Mouse (Mus musculus) liver, postnatal 0 days (tissue): Measurements from ENCODE around the gene Med12. TPM values are rescaled to one million over a fixed set of nuclear protein-coding genes. Genes with fewer than 3 reads are reported as not detected.

Experiments
- ATAC-seq: fragments of 200-750 bp; cut with Nextera tagmentation; 2 replicates; pipeline ENCODE4 v1.8.0; 2017; ENCODE audit warnings: mild to moderate bottlenecking, moderate library complexity
- DNase-seq: peaks from one replicate; pipeline ENCODE4 v3.0.0-alpha.2; 2016
- H3K27ac ChIP-seq: fragments of 300-500 bp; sonication (generic); 2 replicates; pipeline ENCODE4 v1.5.1; 2014; ENCODE audit warnings: antibody characterized with exemption, moderate library complexity, mild to moderate bottlenecking, low read depth
- H3K27me3 ChIP-seq: fragments of 300-500 bp; sonication (generic); 2 replicates; pipeline ENCODE4 v1.6.1; 2014; ENCODE audit warnings: low read length, control low read depth, mixed read lengths; ENCODE audit not compliant: insufficient read depth
- H3K36me3 ChIP-seq: fragments of 300-500 bp; sonication (generic); replicated peaks from 2 replicates; pipeline ENCODE4 v1.6.1; 2014; ENCODE audit warnings: mild to moderate bottlenecking, control low read depth, low read length, moderate library complexity, mixed read lengths; ENCODE audit not compliant: insufficient read depth
- H3K4me1 ChIP-seq: fragments of 300-500 bp; sonication (generic); 2 replicates; pipeline ENCODE4 v1.6.1; 2014; ENCODE audit warnings: antibody characterized with exemption, mild to moderate bottlenecking, control low read depth; ENCODE audit not compliant: insufficient read depth
- H3K4me2 ChIP-seq: fragments of 300-500 bp; sonication (generic); 2 replicates; pipeline ENCODE4 v1.6.1; 2014; ENCODE audit warnings: low read depth, mild to moderate bottlenecking, low read length, moderate library complexity, mixed read lengths
- H3K4me3 ChIP-seq: fragments of 300-500 bp; sonication (generic); 2 replicates; pipeline ENCODE4 v1.5.1; 2014; ENCODE audit warnings: low read depth, low read length
- H3K9ac ChIP-seq: fragments of 300-500 bp; sonication (generic); replicated peaks from 2 replicates; pipeline ENCODE4 v1.6.1; 2014; ENCODE audit warnings: mild to moderate bottlenecking, moderate library complexity
- H3K9me3 ChIP-seq: fragments of 300-500 bp; sonication (generic); 2 replicates; pipeline ENCODE4 v1.6.1; 2016; ENCODE audit warnings: mild to moderate bottlenecking, control low read depth, low read length, mixed read lengths
- CTCF ChIP-seq: sonication (generic); IDR thresholded peaks from 2 replicates; pipeline ENCODE4 v1.5.1; 2016; ENCODE audit warnings: antibody characterized with exemption, low read depth
- EP300 ChIP-seq: IDR thresholded peaks from 2 replicates; pipeline ENCODE4 v1.6.1; 2016; ENCODE audit warnings: antibody characterized with exemption, low read depth, mild to moderate bottlenecking
- WGBS: fragments of 180-500 bp; shearing (Covaris S2); extraction: QIAGEN DNeasy Blood & Tissue Kit; methylation state at CpG from one replicate; pipeline ENCODE4 v1.1.7; 2014; ENCODE audit not compliant: insufficient replicate concordance; 5-methylcytosine and 5-hydroxymethylcytosine counted together
- polyA plus RNA-seq: library from polyadenylated mRNA; unstranded; fragments of >200 nt; fragmentation: Nextera tagmentation; extraction: Ambion mirVana; gene quantifications from 2 replicates; pipeline ENCODE4 v1.2.1, GENCODE M21; 2015

Med12 gene
- polyA plus RNA-seq, 1 experiment from 2014 or later = 14.3 TPM

DNA sequence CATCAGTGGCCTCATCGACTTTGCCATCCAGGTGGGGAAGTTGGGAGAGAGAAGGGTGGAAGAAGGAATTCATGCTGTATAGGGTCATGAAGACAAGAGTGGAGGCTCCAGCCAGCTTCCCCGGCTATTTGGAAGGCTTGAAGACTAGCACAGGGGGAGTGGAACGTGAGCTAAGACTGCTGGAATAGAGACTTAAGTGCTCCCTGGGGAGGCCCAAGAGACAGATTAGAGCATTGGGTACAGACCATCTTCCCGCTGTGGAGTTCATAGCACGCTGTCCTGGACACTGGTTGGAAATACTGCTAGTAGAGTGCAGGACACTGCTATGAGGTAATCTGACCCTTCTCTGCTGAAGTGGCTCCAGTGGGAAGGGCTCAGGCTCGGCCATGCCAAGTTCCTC lies 9.0 kb downstream of the Med12 start:
- H3K9me3 ChIP-seq = no peaks in the 10 kb centered on the region
- H3K4me1 ChIP-seq = peaks cover 3% of the 10 kb centered on the region; the same call in 1 of the 2 replicates
- DNase-seq = no peak
- no peak for ATAC-seq
- H3K4me3 ChIP-seq = no peak overlapping the region
- WGBS = 86% methylated on average over 6 of the region's 6 CpGs
- H3K27ac ChIP-seq = no peak overlapping the region
- TF ChIP-seq CTCF = no peak
- TF ChIP-seq EP300 = no peak
- H3K9ac ChIP-seq = no peak overlapping the region
- H3K36me3 ChIP-seq = peaks cover 47% of the 10 kb centered on the region
- no peaks in the 10 kb centered on the region for H3K27me3 ChIP-seq
- H3K4me2 ChIP-seq = no peak overlapping the region

DNA sequence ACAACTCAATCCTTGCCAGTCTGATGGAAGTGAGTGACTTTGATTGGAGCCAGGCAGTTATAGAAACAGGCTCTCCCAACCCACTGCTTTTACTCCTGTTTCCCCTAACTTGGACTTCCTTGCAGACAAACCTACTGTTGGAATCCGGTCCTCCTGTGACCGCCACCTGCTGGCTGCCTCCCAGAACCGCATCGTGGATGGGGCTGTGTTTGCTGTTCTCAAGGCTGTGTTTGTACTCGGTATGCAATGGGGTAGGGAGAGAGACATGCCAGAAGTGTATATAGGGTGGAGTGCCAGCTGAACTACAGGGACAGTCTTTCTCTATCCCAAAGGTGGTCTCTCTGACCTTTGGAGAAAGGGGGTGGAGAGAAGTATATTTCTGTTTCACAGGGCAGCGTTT lies 11.7 kb downstream of the Med12 start:
- WGBS = 29% methylated on average over 6 of the region's 6 CpGs
- H3K4me1 ChIP-seq = peaks cover 3% of the 10 kb centered on the region; the same call in 1 of the 2 replicates
- no peak overlapping the region for H3K4me3 ChIP-seq
- H3K27me3 ChIP-seq = no peaks in the 10 kb centered on the region
- DNase-seq = peak; percentile 78
- no peak overlapping the region for H3K9ac ChIP-seq
- peak; percentile 22; the same call in 1 of the 2 replicates for ATAC-seq
- TF ChIP-seq EP300 (no peak), CTCF (peak; percentile 88)
- no peak overlapping the region for H3K27ac ChIP-seq
- H3K4me2 ChIP-seq = no peak overlapping the region
- H3K36me3 ChIP-seq = peaks cover 38% of the 10 kb centered on the region
- no peaks in the 10 kb centered on the region for H3K9me3 ChIP-seq

DNA sequence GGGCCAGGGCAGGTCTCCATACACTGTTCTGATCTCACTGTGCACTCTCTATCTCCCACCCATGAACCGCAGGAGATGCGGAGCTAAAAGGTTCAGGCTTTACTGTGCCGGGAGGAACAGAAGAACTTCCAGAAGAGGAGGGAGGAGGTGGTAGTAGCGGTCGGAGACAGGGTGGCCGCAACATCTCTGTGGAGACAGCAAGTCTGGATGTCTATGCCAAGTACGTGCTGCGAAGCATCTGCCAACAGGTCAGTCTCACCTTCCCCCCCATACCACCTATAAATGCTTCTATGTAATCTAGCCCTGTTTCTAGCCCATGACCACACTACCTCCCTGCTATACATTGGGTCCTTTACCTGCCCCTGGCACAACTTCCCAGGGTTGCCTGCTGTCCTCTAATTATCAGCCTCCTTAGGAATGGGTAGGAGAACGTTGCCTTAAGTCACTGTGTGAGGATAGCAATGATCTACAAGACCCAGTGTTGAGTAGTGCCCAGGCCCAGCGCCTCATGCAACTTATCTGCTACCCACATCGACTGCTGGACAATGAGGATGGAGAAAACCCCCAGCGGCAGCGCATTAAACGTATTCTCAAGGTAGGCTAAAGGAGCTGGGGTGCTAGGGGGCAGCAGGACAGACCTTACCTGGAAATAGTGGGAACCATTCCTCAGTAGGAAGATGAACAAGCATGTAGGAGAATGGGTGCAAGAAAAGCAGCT lies 12.3 kb downstream of the Med12 start:
- no peak overlapping the region for H3K9ac ChIP-seq
- H3K27ac ChIP-seq = no peak overlapping the region
- H3K36me3 ChIP-seq = peaks cover 35% of the 10 kb centered on the region
- DNase-seq (no peak), ATAC-seq (no peak)
- H3K4me2 ChIP-seq = no peak overlapping the region
- no peak overlapping the region for H3K4me3 ChIP-seq
- TF ChIP-seq EP300 (no peak), CTCF (no peak)
- no peaks in the 10 kb centered on the region for H3K9me3 ChIP-seq
- 88% methylated on average over 14 of the region's 14 CpGs for WGBS
- H3K4me1 ChIP-seq = peaks cover 3% of the 10 kb centered on the region; the same call in 1 of the 2 replicates
- no peaks in the 10 kb centered on the region for H3K27me3 ChIP-seq

DNA sequence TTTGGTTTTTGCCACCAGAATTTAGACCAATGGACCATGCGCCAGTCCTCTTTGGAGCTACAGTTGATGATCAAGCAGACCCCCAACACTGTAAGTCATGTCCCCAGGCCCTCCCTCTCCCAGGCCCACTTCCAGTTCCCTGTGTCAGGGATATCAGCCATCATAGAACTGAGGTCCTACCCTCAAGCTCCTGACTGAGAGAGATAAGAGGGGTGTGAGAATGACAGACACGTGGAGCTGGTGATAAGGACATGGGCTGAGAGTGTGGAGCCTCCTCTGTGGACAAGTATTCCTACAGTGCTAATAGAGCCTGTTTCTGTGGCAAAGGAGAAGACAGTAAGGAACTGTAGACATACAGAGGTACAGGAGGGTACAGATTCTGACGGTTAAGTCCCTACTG lies 13.7 kb downstream of the Med12 start:
- no peak overlapping the region for H3K9ac ChIP-seq
- H3K36me3 ChIP-seq = peaks cover 40% of the 10 kb centered on the region
- no peaks in the 10 kb centered on the region for H3K9me3 ChIP-seq
- WGBS = 50% methylated on average over 3 of the region's 3 CpGs
- H3K4me2 ChIP-seq = peak overlapping the region; percentile 35; the same call in 1 of the 2 replicates
- peaks cover 3% of the 10 kb centered on the region; the same call in 1 of the 2 replicates for H3K4me1 ChIP-seq
- H3K4me3 ChIP-seq = no peak overlapping the region
- H3K27ac ChIP-seq = peak overlapping the region; percentile 90
- TF ChIP-seq EP300 = peak; percentile 97
- no peak for TF ChIP-seq CTCF
- DNase-seq (peak; percentile 24), ATAC-seq (peak; percentile 97)
- H3K27me3 ChIP-seq = no peaks in the 10 kb centered on the region

DNA sequence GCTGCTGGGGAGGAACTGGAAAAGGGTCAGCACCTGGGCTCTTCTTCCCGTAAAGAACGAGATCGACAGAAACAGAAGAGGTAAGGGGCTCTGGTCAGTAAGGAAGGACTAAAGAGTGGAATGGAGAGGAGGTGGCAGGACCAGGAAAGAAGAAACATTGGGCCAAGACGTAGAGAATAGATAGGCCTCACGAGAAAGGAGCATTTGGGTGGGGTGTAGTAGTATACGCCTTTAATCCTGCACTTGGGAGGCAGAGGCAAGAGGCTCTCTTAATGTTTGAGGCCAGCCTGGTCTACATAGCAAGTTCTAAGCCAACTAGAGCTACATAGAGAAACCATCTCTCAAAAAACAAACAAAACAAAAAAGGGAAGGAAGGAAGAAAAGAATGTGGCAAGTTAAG lies 14.6 kb downstream of the Med12 start:
- Histone ChIP-seq H3K27me3 (no peaks in the 10 kb centered on the region), H3K27ac (peak overlapping the region; percentile 90), H3K4me3 (no peak overlapping the region), H3K9ac (no peak overlapping the region), H3K36me3 (peaks cover 41% of the 10 kb centered on the region), H3K4me1 (peaks cover 3% of the 10 kb centered on the region; the same call in 1 of the 2 replicates), H3K4me2 (peak overlapping the region; percentile 35; the same call in 1 of the 2 replicates), H3K9me3 (no peaks in the 10 kb centered on the region)
- 67% methylated on average over 6 of the region's 6 CpGs for WGBS
- no peak for DNase-seq
- no peak for ATAC-seq
- no peak for TF ChIP-seq EP300
- TF ChIP-seq CTCF = no peak

DNA sequence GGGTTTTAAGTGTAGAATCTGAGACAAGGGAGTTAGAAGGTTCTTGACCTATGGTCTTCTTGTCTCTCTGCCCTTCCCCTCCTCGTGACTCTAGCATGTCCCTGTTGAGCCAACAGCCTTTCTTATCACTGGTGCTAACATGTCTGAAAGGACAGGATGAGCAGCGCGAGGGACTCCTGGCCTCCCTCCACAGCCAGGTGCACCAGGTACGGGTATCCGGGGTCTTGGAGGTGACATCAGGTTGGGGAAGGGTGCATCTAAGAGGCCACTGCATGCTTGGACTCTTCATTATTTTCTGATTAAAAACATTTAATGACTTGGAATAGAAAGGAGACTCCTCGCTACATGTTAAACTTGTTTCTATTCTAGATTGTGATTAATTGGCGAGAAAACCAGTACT lies 15.2 kb downstream of the Med12 start:
- H3K27ac ChIP-seq = no peak overlapping the region

More for the DNA sequence above, 15.2 kb downstream of the Med12 start:
- H3K9me3 ChIP-seq = no peaks in the 10 kb centered on the region
- ATAC-seq (no peak), DNase-seq (no peak)
- H3K9ac ChIP-seq = no peak overlapping the region
- H3K27me3 ChIP-seq = no peaks in the 10 kb centered on the region
- TF ChIP-seq EP300 (no peak), CTCF (no peak)
- no peak overlapping the region for H3K4me3 ChIP-seq
- no peak overlapping the region for H3K4me2 ChIP-seq
- WGBS = 84% methylated on average over 7 of the region's 7 CpGs
- peaks cover 39% of the 10 kb centered on the region for H3K36me3 ChIP-seq
- peaks cover 3% of the 10 kb centered on the region; the same call in 1 of the 2 replicates for H3K4me1 ChIP-seq
